Mouse (Mus musculus) CD4-positive helper T cell, adult 2 months (primary cell): Measurements from ENCODE around the gene Olfr785.
"Not testable (repeated sequence)": the region's sequence is repeated elsewhere in the genome, so short reads cannot be mapped to it uniquely, and the experiment has no call there.

ENCODE experiments used
- DNase-seq: peaks from one replicate; pipeline ENCODE4 v3.0.0-alpha.2; 2012; ENCODE audit warnings: low read depth, missing footprints, low spot score

The Olfr785 gene

GRCm38 (mm10) chr10:129405126-129405525 lies at the start of gene Olfr785:
Olfr785 (plus strand) TSS chr10:129405426.
- DNase-seq = no peak

- DNase-seq = not testable (repeated sequence)
These were observed 48.7 kb upstream of the Olfr785 start for GRCm38 (mm10) chr10:129356496-129356895.

GRCm38 (mm10) chr10:129357307-129357706 lies 47.9 kb upstream of the Olfr785 start:
- no peak for DNase-seq

- not testable (repeated sequence) for DNase-seq
These were observed 31.2 kb upstream of the Olfr785 start for GRCm38 (mm10) chr10:129374051-129374450.

- no peak for DNase-seq
These were observed 21.4 kb upstream of the Olfr785 start, which contains the start of gene Olfr784 for GRCm38 (mm10) chr10:129383783-129384182. Olfr784 (plus strand) TSS chr10:129384083.

- no peak for DNase-seq
These were observed 4.3 kb upstream of the Olfr785 start for GRCm38 (mm10) chr10:129400892-129401291.

GRCm38 (mm10) chr10:129427006-129427405 lies 21.8 kb downstream of the Olfr785 start, which contains the start of gene Olfr786:
Olfr786 (plus strand) TSS chr10:129427306.
- no peak for DNase-seq
